Mouse (Mus musculus): Measurements from ENCODE around the gene Ndufb5. TPM values are rescaled to one million over a fixed set of nuclear protein-coding genes. Genes with fewer than 3 reads are reported as not detected.
"Not testable (repeated sequence)": the region's sequence is repeated elsewhere in the genome, so short reads cannot be mapped to it uniquely, and the experiment has no call there.

Gene Ndufb5
- polyA plus RNA-seq, 1 experiment from 2014 or later = 302 TPM

DNA sequence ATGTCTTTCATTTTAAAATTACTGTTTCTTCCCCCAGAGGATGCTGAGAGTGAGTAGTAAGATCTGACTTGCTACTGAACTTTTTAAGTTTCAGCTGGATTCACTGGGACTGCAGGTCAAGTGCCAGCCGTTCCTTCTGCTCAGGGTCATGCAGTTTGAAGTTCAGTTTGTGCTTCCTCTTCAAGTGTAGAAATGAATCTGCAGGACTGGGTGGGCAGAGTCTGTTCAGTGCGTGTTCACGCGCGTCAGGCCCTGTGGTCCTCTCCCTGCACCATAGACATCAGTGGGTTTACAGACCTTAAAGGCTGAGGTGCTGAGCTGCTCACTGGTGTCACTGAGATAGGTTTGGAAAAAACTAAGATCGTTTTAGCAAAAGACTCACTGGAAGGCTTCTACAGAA is 8.2 kb downstream of the Ndufb5 start:
- no peaks in the 10 kb centered on the region for H3K27me3 ChIP-seq (ENCODE audit: insufficient read depth, poor library complexity, severe bottlenecking)
- H3K9me3 ChIP-seq = no peaks in the 10 kb centered on the region
- H3K36me3 ChIP-seq = peaks cover 91% of the 10 kb centered on the region
- no peak overlapping the region for H3K27ac ChIP-seq
- H3K4me1 ChIP-seq (replicated peaks) = no peaks in the 10 kb centered on the region
- no peak for DNase-seq (ENCODE audit: low spot score)
- no peak overlapping the region for H3K4me3 ChIP-seq
- WGBS = 92% methylated on average over 6 of the region's 6 CpGs

DNA sequence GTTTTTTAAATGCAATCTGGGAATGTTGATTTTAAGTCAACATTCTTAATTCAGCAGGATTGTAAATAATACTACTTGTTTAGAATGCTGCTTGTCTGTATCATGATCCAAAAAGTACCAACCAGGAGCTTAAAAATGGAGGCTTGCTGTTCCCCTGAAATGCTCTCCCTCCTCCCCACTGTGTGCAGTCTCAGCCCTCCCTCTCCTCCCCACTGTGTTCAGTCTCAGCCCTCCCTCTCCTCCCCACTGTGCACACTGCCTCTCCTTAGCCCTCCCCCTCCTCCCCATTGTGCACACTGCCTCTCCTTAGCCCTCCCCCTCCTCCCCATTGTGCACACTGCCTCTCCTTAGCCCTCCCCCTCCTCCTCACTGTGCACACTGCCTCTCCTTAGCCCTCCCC is 8.6 kb downstream of the Ndufb5 start:
- H3K9me3 ChIP-seq = not testable (repeated sequence)
- H3K36me3 ChIP-seq = peaks cover 95% of the 10 kb centered on the region

DNA sequence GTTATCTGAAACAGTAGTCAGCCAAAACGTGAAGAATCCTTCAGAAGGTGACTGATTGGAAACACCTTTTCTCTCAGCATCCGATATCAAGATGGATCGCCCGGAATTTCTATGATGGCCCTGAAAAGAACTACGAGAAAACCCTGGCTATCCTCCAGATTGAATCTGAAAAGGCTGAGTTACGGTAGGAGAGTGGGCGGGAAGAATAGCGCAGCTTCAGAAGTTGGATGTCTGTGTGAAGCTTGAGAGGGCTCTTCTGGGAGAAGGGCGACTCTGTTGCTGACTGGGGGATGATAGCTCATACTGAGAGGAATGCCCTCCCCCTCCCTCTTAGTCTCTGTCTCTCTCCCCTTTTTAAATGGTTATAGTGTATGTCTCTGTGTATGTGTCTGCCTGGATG is 11.6 kb downstream of the Ndufb5 start:
- no peaks in the 10 kb centered on the region for H3K9me3 ChIP-seq
- H3K27ac ChIP-seq = no peak overlapping the region
- 93% methylated on average over 9 of the region's 9 CpGs for WGBS
- peaks cover 99% of the 10 kb centered on the region for H3K36me3 ChIP-seq
- H3K27me3 ChIP-seq (ENCODE audit: insufficient read depth, poor library complexity, severe bottlenecking) = no peaks in the 10 kb centered on the region
- no peak overlapping the region for H3K4me3 ChIP-seq
- DNase-seq (ENCODE audit: low spot score) = no peak
- no peaks in the 10 kb centered on the region for H3K4me1 ChIP-seq (replicated peaks)

More for the DNA sequence above, 8.6 kb downstream of the Ndufb5 start:
- not testable (repeated sequence) for H3K4me1 ChIP-seq (replicated peaks); H3K4me3 ChIP-seq; DNase-seq (ENCODE audit: low spot score); H3K27ac ChIP-seq; H3K27me3 ChIP-seq (ENCODE audit: insufficient read depth, poor library complexity, severe bottlenecking)

DNA sequence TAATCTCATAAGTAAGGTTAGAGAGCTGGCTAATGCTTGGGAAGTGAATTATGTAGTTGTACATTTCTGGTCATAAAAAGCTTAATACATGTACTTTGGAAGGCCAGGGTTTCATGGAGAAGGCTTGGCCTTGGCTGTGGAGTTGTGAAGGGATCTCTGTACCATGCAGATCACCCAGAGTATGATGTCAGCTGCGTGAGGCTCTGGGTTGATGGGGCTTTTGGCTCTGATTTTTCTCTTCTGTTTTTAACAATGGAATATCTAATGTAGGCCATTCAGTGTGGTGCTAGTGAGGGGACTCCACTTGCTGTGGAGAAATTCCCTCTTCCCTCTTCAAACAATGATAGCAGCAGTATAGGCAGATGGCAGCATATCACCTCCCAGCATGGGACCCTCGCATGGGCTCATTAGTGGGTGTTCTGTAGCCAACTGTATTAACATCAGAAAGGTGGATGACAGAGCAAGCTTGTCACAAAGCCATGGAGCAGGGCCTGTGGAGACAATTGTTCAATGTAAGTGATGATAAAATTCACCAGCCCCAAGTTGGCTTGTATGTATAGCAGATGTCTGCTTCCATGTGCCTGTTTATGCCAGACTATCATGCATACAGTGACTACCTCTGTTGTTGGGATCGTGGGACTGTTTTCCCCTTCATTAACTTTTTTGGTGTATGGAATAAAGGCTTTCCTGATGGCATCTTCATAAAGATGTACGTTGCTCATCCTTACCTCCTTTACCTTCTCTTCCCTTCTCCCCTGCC is 13.2 kb downstream of the Ndufb5 start:
- WGBS = 92% methylated on average over 4 of the region's 4 CpGs
- no peaks in the 10 kb centered on the region for H3K4me1 ChIP-seq (replicated peaks)
- no peak for DNase-seq (ENCODE audit: low spot score)
- no peaks in the 10 kb centered on the region for H3K9me3 ChIP-seq
- peaks cover 97% of the 10 kb centered on the region for H3K36me3 ChIP-seq
- H3K4me3 ChIP-seq = no peak overlapping the region
- no peaks in the 10 kb centered on the region for H3K27me3 ChIP-seq (ENCODE audit: insufficient read depth, poor library complexity, severe bottlenecking)
- no peak overlapping the region for H3K27ac ChIP-seq

DNA sequence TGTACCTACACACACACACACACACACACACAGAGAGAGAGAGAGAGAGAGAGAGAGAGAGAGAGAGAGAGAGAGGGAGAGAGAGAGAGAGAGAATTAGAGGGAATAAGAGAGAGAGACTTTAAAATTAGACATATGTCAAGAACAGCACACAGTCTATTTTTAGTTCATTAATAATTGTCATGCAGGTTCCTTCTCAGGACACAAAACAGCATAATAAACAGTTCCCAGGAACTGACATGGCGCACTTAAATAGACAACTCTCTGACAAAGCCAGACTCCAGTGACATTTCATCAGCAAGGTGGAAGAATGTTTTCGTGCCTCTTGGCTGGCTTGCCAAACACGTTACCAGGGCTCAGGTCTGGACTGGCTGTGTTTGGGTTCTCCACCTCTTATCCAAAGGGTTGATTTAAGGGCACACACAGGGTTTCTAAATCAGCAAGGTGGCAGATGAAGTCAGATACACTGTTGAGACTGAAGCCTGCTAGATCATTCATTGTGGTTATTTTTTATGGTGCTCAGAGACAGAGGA is 17.7 kb downstream of the Ndufb5 start:
- H3K4me1 ChIP-seq (replicated peaks) = no peaks in the 10 kb centered on the region
- peaks cover 56% of the 10 kb centered on the region for H3K36me3 ChIP-seq
- no peaks in the 10 kb centered on the region for H3K27me3 ChIP-seq (ENCODE audit: insufficient read depth, poor library complexity, severe bottlenecking)
- DNase-seq (ENCODE audit: low spot score) = no peak
- no peaks in the 10 kb centered on the region for H3K9me3 ChIP-seq
- 95% methylated on average over 3 of the region's 3 CpGs for WGBS
- H3K4me3 ChIP-seq = no peak overlapping the region
- no peak overlapping the region for H3K27ac ChIP-seq

DNA sequence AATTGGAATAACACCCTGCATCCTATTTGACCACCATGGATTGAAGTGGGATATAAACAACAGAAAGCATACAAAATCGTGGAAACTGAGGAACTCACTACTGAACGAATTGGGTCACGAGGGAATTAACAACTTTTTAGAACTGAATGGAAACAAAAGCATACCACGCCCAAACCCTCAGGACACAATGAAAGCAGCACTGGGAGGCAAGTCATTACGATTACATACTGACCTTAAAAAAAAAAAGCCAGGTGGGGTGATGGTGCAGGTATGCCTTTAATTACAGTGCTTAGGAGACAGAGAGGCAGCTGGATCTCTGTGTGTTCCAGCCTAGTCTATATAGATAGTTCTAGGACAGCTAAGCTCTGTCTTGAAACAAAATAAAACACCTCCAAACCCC is 22.4 kb downstream of the Ndufb5 start:
- DNase-seq (ENCODE audit: low spot score) = no peak
- no peak overlapping the region for H3K4me3 ChIP-seq
- WGBS = 73% methylated on average over 5 of the region's 5 CpGs
- no peak overlapping the region for H3K27ac ChIP-seq
- H3K27me3 ChIP-seq (ENCODE audit: insufficient read depth, poor library complexity, severe bottlenecking) = no peaks in the 10 kb centered on the region
- no peaks in the 10 kb centered on the region for H3K9me3 ChIP-seq
- no peaks in the 10 kb centered on the region for H3K4me1 ChIP-seq (replicated peaks)
- peaks cover 9% of the 10 kb centered on the region for H3K36me3 ChIP-seq

DNA sequence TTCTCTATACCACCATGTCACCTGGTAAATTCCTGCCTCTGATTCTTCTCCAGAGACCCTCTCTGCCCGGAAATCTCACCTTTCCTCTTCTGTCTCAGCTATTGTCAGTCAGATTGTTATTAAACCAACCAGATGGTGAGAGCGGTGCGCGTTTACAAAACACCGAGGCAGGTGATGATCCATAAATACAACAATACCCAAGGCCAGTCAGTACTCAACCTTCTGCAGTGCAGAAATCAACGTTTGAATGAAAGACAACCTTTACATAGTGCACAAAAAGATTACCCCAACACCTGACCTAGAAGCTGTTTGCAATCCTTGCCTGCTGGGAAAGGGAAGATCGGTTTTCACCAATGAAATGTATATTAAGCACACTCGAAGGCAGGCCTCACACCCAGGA is 26.2 kb downstream of the Ndufb5 start:
- WGBS = 61% methylated on average over 8 of the region's 8 CpGs
- DNase-seq (ENCODE audit: low spot score) = no peak

DNA sequence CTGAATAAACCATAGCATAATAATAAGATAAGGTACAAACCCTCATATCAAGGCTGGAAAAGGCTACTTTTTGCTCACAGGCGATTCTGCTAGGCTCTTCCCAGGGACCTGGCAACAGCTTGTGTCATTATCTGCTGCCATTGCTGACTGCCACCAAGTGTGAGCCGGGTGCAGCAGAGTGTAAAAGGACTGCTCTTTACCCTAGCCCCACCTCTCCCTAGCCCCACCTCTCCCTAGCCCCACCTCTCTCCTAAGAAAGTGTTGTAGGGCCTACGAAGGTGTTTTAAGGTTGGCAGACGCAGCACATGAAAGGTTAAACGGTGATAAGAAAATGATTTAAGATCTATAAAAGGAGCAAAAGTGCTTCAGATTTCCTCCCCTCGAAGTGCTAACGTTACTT is 27.1 kb downstream of the Ndufb5 start:
- no peak for DNase-seq (ENCODE audit: low spot score)
- no peak overlapping the region for H3K27ac ChIP-seq
- WGBS = 50% methylated on average over 7 of the region's 7 CpGs

More for the DNA sequence above, 26.2 kb downstream of the Ndufb5 start:
- Histone ChIP-seq H3K27ac (no peak overlapping the region), H3K4me1 (replicated peaks) (no peaks in the 10 kb centered on the region), H3K4me3 (no peak overlapping the region), H3K36me3 (no peaks in the 10 kb centered on the region), H3K27me3 (ENCODE audit: insufficient read depth, poor library complexity, severe bottlenecking) (no peaks in the 10 kb centered on the region), H3K9me3 (no peaks in the 10 kb centered on the region)

DNA sequence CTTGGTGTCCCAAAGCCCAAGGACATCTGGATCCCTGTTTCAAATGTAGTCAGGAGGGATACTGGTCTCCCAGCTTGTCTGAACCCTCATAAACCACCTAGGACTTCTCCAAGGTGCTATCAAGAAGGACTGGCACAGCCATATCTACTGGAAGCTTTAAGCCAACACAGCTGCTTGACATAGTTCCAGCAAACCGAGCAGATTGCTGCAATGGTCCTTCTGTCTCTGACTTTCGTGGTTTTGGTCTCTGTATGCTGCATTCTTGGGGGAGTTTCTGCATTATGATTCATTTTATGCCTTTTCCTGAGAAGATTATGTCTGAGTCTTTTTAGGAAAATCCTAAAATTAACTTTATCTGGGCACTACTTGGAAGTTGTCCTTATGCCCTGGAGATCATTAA is 34.0 kb downstream of the Ndufb5 start:
- 87% methylated on average over 2 of the region's 2 CpGs for WGBS
- no peaks in the 10 kb centered on the region for H3K4me1 ChIP-seq (replicated peaks)
- H3K36me3 ChIP-seq = no peaks in the 10 kb centered on the region
- H3K27ac ChIP-seq = no peak overlapping the region
- H3K27me3 ChIP-seq (ENCODE audit: insufficient read depth, poor library complexity, severe bottlenecking) = no peaks in the 10 kb centered on the region
- no peaks in the 10 kb centered on the region for H3K9me3 ChIP-seq
- no peak for DNase-seq (ENCODE audit: low spot score)
- no peak overlapping the region for H3K4me3 ChIP-seq

More for the DNA sequence above, 27.1 kb downstream of the Ndufb5 start:
- no peaks in the 10 kb centered on the region for H3K9me3 ChIP-seq
- no peaks in the 10 kb centered on the region for H3K27me3 ChIP-seq (ENCODE audit: insufficient read depth, poor library complexity, severe bottlenecking)
- H3K36me3 ChIP-seq = no peaks in the 10 kb centered on the region
- no peaks in the 10 kb centered on the region for H3K4me1 ChIP-seq (replicated peaks)
- H3K4me3 ChIP-seq = no peak overlapping the region

Other genes starting within 250 kb of the Ndufb5 start
- gene Kcnmb3, start 244.8 kb upstream of the Ndufb5 start, polyA plus RNA-seq (2016; fragmentation: Nextera tagmentation; extraction: Ambion mirVana) = not detected in 2 replicates
- gene Zfp639, start 226.7 kb upstream of the Ndufb5 start, polyA plus RNA-seq (2016; fragmentation: Nextera tagmentation; extraction: Ambion mirVana) = 37.8 and 42.6 TPM in 2 replicates
- gene Mfn1, start 207.5 kb upstream of the Ndufb5 start, polyA plus RNA-seq (2016; fragmentation: Nextera tagmentation; extraction: Ambion mirVana) = 24.8 and 24.9 TPM in 2 replicates
- gene Gnb4, start 120.4 kb upstream of the Ndufb5 start, polyA plus RNA-seq (2016; fragmentation: Nextera tagmentation; extraction: Ambion mirVana) = 46.1 and 49.3 TPM in 2 replicates
- gene Actl6a, start 30.7 kb upstream of the Ndufb5 start, polyA plus RNA-seq (2016; fragmentation: Nextera tagmentation; extraction: Ambion mirVana) = 244 and 272 TPM in 2 replicates
- gene Mrpl47, start 615 bp downstream of the Ndufb5 start, polyA plus RNA-seq (2016; fragmentation: Nextera tagmentation; extraction: Ambion mirVana) = 34.5 and 37.8 TPM in 2 replicates
- 5.3 and 6.7 TPM in 2 replicates for gene Usp13, start 80.6 kb downstream of the Ndufb5 start, polyA plus RNA-seq (2016; fragmentation: Nextera tagmentation; extraction: Ambion mirVana)